Mouse (Mus musculus): ENCODE measurements around the gene 1700018B08Rik.
A peak's percentile ranks its signal among the peaks of the same experiment; 100 is the strongest.

The 1700018B08Rik gene

GRCm38 (mm10) chr8:121561636-121562345, 17.7 kb upstream of the 1700018B08Rik start:
- no peak for DNase-seq

DNA sequence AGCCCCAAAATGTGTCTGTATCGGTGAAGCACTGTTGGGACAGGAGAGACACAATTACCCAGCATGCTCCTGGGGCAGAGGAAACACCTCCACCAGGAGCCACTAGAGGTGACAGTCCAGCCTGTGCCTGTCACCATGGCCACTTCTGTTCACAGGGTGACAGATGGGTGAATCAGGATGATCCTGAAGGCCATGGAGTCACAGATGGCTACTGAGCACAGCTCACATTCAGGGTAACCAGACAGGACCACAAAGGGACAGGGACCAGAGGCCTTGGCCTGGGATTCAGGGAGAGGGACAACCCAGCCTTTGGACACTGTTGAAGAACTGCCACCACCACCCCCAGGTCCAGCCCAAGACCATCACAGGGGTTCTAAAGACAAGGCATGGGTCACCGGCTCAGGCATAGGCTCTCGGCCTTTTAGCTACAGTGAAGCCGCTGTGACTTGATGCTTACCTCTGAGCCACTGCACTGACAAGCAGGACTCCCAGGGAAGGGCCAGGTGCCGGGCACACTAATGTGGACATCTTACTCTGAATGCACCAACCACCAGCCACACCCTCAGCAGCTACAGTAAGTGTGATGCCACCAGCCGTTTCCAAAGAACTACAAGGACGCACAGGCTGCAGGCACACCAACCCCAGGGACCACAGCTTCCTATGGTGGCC, 16.4 kb upstream of the 1700018B08Rik start:
- DNase-seq, result no peak

GRCm38 (mm10) chr8:121559801-121560200, 15.7 kb upstream of the 1700018B08Rik start:
- no peak for DNase-seq

GRCm38 (mm10) chr8:121558538-121558937, 14.4 kb upstream of the 1700018B08Rik start:
- no peak for DNase-seq

DNA sequence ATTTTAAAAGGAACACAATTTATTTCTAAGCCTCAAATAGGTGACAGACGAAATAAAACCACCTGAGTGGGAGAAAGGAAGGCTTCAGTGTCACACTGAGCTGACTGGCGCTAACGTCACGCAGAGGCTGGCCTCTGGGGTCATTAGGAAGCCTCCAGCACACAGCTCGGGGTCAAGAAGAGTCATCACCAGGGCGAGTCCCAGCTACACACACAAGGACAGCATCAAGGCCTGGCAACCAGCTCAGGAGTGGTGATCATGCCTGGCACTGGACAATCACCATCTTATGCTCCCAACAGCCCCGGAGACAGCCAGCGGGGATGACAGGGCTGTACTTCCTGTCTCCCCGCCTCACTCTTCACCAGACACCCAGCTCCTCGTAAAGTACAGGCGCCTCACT, 13.6 kb upstream of the 1700018B08Rik start:
- no peak for DNase-seq

DNA sequence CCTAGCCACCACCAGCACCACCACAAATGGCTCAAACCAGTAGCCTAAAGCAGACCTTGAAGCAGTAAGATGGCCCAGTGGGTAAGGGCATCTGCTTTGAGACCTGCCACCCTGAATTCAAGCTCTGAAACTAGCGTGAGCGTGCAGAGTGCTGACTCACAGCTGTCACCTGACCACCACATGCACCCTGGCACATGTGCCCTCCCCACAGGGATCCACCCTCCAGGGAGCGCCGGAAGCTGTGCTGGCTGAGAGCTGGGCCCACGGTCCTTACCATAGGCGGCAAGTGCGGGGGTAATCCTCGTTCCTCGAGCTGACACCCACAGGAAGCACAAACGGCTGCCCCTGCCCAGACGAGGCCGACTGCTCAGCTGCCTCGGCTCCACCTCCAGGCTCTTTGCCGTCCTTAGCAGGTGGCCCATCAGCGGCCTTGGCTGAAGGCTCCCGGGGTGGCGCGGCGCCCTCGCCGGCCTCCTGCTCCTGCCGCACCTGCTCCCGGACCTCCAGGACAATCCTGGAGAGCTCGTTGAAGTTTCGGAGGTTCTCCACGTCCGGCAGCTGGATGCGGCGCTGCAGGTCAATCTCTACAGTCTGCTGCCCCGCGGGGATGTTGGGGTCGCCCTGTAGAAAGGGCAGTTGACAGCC, 9.8 kb upstream of the 1700018B08Rik start:
- DNase-seq, result no peak

GRCm38 (mm10) chr8:121552506-121552905, 8.4 kb upstream of the 1700018B08Rik start:
- no peak for DNase-seq

DNA sequence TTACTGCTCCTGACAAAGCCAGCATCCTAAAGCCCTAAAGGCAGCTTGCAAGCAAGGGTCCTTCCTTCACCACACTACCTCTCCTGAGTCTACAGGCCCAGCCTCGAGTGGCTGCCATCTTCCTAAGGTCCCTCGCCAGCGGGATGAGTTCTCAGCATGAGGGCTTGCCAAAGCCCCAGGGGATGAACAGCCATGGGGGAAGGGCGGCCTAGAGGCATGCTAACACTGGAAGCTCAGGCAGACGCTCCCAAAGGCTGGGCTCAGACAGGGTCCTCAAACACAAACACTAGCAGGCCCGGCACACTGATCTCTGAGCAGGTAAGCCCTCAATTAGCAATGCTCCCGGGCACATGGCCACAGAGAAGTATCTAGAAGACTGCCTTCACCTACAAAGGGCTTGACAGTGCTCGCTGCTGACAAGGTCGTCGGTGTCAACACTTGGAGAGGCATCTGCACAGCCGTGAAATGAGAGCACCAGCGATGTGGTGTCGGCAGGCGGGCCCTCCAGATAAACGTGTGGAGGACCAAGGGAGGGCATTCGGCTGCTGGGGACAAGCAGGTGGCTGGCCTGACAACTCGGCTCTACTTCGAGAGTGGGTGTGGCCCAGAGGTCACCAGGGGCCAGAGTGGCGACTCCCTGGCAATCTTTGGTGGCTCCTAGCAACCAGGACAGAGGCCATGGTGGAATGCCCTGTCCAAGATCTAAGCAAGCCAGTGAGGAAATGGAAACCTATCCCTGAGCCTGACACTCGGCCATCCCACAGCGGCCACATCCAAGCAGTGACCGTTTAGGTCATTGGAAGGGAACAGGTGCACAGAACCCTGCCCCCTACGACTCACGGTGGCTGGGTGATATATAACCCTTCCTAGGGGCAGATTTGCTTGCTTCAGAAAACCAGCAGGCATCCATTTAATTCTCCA, 7.2 kb upstream of the 1700018B08Rik start:
- DNase-seq, result no peak

- DNase-seq, result no peak
These were observed 5.9 kb upstream of the 1700018B08Rik start for GRCm38 (mm10) chr8:121550056-121550455.

GRCm38 (mm10) chr8:121547132-121547531, 3.0 kb upstream of the 1700018B08Rik start:
- DNase-seq, result peak; percentile 81

DNA sequence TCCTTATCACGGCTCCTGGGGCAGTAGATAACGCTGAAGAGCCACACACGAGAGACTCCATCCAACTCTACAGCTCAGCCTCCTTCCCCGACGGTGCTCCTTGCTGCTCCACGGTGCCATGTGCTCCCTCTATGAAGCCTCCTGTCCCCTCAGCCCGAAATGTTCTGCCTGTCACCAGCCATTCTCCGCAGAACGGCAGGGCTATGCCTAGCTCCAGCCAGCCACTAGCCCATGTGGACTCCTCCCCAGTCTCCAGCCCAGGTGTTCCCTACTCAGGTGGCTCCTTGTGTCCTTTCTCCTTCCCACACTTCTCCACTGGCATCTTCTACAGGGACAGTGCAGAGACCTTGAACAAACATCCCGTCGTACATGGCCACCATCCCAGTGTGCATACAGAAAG, 816 bp upstream of the 1700018B08Rik start:
- no peak for DNase-seq

DNA sequence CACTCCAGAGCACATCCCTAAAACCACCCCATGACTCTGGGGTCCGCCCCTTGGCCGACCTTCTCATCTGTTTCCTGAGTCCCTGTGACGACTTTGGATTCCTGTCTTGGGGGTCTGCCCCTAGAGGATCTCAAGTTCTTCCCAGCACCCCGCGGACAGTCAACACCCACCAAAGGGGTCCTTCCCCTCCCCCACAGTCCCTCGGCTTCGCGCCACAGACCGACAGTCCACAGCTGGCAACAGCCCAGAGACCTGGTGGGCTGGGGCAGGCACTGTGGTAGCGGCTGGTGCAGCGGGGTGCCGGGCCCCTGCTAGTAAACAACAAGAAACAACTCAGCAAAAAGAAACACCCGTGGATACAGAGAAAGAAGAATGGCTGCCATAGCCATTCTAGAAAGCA, 1.2 kb downstream of the 1700018B08Rik start:
- DNase-seq, result no peak

GRCm38 (mm10) chr8:121541862-121542261, 2.3 kb downstream of the 1700018B08Rik start:
- no peak for DNase-seq

DNA sequence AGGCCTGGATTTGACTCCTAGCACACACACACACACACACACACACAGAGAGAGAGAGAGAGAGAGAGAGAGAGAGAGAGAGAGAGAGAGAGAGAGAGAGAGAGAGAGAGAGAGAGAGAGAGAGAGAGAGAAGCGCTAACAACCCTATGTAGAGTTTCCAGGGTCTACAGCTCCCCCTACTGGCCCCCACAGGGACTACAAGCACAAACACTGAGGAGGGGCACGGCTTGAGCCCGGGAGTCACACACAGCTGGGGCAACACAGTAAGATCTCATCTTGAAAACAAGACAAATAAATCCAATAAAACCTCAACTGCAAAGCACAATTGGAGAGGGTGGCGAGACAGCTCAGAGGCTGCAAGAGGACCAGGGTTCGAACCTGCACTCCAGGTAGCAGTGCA, 11.7 kb downstream of the 1700018B08Rik start:
- DNase-seq, result peak; percentile 44

- no peak for DNase-seq
These were observed 13.5 kb downstream of the 1700018B08Rik start for GRCm38 (mm10) chr8:121530639-121531038.

DNA sequence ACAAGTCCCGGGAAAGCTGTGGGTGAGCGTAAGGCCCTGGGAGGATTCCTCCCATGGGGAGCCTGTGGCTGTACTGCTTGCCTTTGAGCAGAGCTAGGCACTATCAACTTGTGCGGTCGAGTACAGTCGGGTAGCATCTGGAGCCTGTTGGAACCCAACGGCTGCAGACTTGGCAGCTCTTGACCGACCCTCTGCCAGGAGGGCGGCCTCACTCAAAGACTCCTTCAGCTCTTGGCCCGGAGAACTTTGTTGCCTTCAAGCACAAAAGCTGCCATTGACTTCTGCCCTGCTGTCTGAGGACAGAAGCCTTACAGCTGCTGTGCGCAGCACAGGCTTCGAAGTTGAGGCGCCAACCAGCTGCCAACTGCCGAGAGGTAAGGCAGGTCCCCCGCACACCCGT, 15.3 kb downstream of the 1700018B08Rik start:
- no peak for DNase-seq

GRCm38 (mm10) chr8:121527751-121528150, 16.4 kb downstream of the 1700018B08Rik start:
- DNase-seq, result no peak

DNA sequence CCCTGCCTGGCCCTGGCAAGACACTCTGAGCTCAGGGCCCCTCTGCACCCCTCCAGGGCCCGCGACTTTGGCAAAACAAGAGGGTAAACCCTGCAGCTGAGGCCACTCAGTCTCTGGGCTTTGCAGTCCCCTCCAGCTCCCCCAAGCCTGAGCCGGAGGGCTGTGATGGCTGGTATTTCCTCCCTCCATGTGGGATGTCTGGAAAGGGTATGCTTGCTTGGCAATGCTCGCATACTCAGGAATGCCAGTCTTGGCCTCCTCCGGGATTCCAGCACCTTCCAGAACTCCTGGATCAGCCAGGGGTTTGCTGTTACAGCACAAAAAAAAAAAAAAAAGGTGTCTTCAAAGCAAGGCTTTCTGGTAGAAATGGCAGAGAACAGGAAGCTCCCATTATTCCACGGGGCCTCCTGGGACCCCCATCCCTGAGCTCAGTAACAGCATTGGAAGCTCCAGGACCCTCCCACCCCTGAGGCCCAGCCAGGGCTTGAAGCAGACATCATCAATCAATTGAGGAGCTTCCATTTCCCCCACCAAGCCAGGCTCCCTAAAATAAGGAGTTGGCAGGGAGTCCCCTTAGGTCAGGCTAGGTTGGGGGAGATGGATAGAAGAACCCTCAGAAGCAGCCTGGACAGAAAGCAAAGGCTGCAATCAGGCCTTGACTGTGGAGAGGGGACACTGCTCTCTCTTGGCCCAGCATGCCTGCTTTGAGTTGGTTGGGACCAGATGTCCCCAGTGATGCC, 17.1 kb downstream of the 1700018B08Rik start:
- no peak for DNase-seq

DNA sequence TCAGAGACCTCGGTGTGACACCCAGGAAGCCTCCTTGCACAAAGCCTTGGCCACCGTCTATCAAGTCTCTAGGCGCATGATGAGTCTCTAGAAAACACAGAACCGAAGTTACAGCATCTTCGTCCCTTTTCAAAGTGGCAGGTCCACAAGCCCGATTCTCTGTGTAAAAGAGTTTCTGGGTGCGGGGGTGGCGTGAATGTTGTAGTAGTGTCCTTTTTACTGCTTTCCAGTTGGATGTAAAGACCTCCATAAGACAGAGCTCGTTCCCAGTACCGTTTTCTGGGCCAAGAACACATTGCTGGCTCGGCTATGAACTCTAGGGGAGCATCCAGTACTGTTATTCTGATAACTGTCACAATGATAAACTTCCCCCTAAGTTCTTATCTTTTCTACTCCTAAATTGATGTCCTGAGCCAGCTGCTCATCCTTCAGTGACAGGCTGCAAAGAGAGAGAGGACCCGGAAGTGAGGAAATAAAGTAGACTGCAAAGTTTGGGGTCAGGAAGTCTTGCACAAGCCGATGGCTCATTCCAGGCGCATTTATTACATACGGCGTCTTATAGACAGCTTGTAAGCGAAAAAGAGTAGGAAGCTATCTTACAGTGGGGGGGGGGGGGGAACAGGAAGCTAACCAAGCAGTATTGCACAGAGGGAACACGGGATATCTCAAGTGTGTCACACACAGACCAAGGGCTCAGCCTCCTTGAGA, 18.9 kb downstream of the 1700018B08Rik start:
- DNase-seq, result no peak

GRCm38 (mm10) chr8:121513429-121513828, 30.7 kb downstream of the 1700018B08Rik start:
- DNase-seq, result peak; percentile 66

DNA sequence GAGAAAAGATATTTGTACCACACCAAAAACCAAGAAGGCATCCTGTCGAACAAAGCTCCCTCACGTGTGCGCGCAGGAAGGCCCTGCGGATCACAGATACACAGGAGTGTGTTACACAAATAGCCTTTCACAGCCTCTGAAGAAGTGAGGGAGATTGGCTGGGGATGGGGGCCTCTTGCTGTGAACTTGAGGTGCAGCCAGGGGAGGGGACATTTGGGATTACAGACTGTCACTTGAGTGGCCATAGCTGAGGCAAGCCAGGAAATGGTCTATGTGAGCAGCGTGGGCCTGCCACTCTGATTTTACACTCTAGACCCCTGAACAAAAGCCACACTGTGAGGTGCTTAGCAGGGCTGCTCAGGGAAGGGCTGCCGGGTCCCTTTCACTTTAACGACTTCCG, 32.4 kb downstream of the 1700018B08Rik start:
- DNase-seq, result no peak

DNA sequence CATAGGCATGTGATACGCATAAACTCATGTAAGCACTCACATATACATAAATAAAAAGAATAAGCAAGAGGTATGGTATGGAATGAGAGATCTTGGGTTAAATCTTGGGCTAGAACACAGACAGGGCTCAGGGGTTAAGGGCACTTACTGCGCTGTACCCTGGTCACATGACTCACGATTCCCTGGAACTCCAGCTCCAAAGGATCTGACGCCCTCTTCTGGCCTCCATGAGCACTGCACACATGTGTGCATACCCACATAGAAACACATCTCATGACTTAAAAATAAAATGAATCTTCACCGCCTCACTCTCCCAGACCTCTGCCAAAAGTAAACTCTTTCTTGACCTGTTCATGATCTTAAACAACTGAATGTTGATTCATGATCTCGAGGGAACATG, 46.5 kb downstream of the 1700018B08Rik start:
- DNase-seq, result no peak
